Mouse (Mus musculus) ovary, postnatal 14 days (tissue): Measurements from ENCODE around the gene Nek2.

Experiments
- DNase-seq: peaks from one replicate; pipeline ENCODE4 v3.0.0; 2022; ENCODE audit warnings: low spot score

Gene Nek2

GRCm38 (mm10) chr1:191859847-191860246 is 38.6 kb downstream of the Nek2 start:
- DNase-seq: no peak

GRCm38 (mm10) chr1:191861247-191861646 is 40.0 kb downstream of the Nek2 start:
- DNase-seq: no peak

DNA sequence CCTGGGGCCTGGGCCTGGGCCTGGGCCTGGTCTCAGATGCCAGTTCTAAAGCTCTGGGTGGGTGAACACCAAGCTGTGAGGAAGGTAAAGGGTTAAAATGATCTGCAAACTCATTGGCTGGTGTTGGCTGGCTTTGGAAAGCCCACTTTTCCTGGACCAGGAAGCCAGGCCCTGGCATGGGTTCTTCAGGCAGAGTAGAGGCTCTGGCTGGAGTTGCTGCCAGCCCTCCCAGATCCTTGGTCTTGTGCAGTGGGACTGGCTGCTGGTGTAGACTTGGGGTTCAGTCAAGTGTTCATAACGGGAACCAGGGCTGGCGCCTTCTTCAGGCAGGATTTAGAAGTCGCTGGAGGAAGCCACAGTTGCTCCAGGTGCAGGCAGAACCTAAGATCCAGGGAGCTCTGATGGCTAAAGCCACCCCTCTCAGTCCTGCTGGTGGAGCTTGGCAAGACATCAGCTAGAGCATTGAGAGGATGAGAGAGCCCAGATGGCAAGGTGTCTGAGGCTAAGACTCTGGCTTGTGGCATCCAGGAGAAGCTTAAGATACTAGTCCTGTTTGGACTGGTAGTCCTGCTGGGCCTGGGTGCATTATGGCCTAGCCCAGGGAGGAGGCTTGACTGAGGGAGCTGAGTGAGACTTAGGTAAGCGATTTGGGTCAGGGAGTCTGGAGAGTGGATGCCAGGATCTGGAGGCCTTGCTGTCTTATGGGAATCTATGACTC is 42.7 kb downstream of the Nek2 start:
- no peak for DNase-seq

DNA sequence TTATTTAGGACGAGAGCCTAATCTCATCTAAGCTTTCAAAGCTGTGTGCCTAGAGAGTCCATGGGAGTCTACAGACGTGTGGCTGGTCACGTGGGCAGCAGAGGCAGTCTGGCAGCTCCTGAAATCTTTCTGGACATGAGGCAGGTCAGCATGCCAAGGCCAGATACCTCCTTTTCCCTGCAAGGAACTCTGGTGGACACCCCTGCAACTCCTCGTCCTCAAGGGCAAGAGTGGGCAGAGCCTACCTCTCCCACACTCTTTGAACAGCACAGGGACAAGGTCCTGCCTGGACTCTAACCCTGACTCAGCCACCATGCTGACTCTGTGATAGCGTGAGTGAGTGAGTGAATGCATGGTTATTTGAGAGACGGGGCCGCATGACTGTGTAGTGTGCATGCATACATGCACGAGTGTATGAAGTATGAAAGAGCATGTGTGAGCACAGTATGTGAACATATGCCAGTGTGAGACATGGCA is 43.3 kb downstream of the Nek2 start:
- DNase-seq: no peak

DNA sequence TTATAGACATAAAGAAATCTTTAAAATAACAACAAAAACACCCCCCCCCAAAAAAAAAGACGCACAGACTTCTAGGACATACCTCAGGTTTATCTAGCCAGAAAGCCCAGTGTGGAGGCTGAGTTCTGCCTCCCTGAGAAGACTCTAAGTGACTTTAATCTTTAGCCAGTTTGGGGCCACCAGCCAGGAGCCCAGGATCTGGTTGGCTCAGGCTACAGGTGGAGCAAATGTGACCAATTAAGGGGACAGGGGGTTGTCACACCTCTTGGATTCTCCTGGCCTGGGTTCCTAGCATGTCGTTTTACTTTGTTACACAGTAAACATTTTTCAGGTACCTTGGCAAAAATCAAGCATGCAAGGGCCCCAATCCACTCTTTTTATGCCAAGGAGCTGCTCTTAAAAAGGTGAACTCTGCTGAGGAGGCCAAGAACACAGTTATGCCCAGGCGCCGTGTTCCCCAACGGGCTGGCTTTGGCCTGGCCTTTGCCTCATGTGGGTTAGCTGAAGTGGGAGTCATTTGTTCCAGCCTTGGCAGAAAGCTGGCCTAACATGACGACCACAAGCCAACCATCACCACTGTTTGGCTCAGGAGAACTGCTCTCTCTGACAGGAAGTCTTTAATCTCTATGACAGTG is 50.9 kb downstream of the Nek2 start:
- no peak for DNase-seq

GRCm38 (mm10) chr1:191875006-191875405 is 53.8 kb downstream of the Nek2 start:
- DNase-seq: no peak

DNA sequence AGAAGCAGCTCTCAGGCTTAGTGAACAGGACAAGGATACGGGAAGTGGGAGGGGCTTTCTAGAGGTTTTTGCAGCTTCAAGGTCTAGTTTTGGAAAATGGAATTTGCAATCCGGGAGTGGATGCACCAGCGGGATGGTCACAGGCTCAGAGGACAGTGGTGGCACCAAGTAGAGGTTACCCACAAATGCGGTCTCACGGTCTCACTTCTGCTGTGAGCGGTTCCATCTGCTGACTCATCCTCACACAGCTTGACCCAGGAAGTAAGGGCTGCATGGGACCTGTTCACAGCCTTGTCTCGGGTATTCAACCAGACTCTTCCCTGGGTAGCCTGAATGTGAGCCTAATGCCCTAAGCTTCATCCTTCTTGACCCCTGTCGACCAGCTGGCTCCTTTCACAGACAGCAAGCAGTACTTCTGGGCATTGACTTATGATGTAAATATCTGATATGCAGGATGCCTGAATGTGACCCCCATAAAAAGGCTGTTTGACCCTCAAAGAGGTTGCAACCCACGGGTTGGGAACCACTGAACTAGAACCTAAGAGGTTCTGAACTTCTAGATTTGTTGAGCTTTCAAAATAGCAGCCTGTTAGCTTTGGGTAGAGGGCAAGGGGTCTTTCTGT is 54.5 kb downstream of the Nek2 start:
- DNase-seq: no peak

DNA sequence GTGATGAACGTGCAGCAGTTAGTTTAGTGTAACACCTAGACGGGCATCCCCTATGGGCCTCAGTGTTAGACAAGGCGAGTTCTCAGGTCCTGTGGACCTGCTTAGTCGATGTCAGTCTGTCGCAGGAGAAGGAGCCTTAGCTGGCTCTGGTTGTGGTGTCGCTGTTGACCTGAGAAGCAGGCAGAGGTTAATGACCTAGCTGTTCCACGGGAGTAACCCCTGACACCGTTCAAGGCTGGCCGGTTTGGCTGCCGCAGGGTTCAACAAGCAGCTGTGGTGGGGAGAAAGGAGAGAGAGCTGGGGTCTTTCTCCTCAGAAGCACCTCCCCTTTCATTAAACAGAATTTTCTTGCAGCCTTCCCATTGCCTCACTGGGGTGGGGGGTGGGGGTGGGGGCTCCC is 56.4 kb downstream of the Nek2 start:
- DNase-seq: no peak

DNA sequence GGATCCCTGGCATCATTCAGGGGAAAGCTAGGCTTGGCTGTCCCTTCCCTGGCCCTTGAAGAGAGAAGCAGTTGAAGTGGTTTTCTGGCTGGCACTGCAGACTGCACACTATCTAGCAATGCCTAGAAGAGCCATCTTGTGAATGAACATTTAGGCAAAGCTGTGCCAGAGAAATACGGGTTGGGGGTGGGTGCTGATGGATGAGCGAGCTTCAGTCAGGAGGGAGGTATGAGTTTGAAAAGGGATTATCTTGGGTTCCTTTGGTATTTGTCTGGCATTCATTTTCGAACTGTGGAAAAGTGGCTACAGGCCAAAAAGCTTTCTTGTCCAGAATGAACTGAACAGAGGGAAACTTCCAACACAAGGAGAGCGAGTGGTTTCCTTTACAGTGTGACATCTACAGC is 57.3 kb downstream of the Nek2 start:
- no peak for DNase-seq

GRCm38 (mm10) chr1:191880247-191880646 is 59.0 kb downstream of the Nek2 start:
- no peak for DNase-seq

DNA sequence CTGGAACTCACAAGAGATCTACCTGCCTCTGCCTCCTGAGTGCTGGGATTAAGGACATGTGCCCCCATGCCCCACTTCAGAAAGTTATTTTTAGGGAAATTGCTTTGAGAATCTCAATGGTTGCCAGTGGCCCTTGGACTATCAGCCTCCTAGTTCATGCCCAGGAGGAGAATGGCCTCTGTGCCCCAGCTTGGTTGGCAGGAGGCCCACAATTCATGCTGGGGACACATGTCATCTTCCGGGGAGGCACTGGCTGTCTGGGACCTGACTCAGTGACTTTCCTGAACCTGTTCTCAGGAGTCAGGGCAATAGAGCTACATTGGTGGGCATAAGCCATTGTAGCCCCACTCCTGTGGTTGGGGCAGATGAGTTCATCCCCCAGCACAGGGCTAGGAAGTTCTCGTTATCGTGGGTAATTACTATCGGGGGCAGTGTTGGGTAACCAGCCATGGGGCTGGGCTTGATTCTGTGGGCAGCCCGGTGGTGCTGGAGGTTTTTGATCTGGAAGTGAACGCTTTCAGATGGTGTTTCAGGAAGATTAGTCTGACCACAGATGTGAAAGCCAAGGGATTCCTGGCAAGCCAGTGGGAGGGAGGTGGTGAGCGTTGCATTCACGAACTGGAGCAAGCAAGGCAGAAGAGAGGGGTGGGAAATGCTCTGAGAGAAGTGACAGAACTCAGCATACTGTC is 59.8 kb downstream of the Nek2 start:
- DNase-seq: no peak

DNA sequence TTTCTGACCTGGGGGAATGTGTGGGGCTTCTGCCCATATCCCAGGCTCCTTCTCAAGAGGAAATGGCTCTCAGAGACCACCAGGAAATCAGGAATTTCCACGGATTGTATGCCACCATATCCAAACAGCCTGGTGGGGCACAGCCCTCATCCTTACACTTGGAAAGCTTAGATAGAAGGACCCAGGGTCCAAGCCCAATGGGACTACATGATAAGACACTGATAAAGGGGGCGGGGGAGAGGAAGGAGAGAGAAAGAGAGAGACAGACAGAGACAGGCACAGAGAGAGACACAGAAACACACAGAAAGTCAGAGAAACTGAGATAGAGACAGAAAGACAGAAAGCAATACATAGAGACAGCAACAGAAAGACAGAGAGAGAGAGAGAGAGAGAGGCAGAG is 60.4 kb downstream of the Nek2 start:
- no peak for DNase-seq
